Mouse (Mus musculus) brain, embryonic 14.5 days (tissue): ENCODE measurements around the gene Msh5.

ENCODE experiments used
- CTCF ChIP-seq: fragments of 200-500 bp; IDR thresholded peaks from 2 replicates; pipeline ENCODE4 v1.5.1; 2012; ENCODE audit warnings: inconsistent platforms, mild to moderate bottlenecking, moderate library complexity, borderline replicate concordance; ENCODE audit not compliant: insufficient read depth, insufficient read length; ENCODE audit errors: extremely low read depth
- POLR2A ChIP-seq: fragments of 200-500 bp; IDR thresholded peaks from 2 replicates; pipeline ENCODE4 v1.6.1; 2012; ENCODE audit warnings: mild to moderate bottlenecking, inconsistent platforms, borderline replicate concordance; ENCODE audit not compliant: poor library complexity, insufficient read depth, insufficient read length, severe bottlenecking; ENCODE audit errors: extremely low read depth

- no peak for TF ChIP-seq POLR2A
- TF ChIP-seq CTCF, result no peak
Observed at GRCm38 (mm10) chr17:35070556-35071229, 24.1 kb upstream of the Msh5 start.
